In genomic region chr19:5756321-5756985, GRCm38 (mm10) we compare ENCODE assay signal across 8 mouse cellular contexts. TPM values are rescaled to one million over a fixed set of nuclear protein-coding genes. Genes with fewer than 3 reads are reported as not detected.
DNase-seq lines count a peak whose midpoint lies in the region; ATAC-seq and TF ChIP-seq lines count a peak whose summit lies in the region.
"Had no signal": no experiment of that assay in that cellular context is flagged by ENCODE, and none has a peak within 500 bp of the region (broad histone marks: within the 10 kb centered on the region; RNA-seq: fewer than 3 reads in every experiment).

No protein-coding gene starts in this region.

- no peak overlapping the region for H3K4me2 ChIP-seq in lung, postnatal 0 days (replicated peaks; ENCODE audit: low read depth, low read length)
- peak overlapping the region; percentile 31 for H3K4me2 ChIP-seq in neural tube, embryonic 11.5 days (ENCODE audit: low read depth)

- H3K27ac ChIP-seq in lung, postnatal 0 days (ENCODE audit: low read length) = no peak overlapping the region
- no peak overlapping the region for H3K27ac ChIP-seq in neural tube, embryonic 11.5 days (ENCODE audit: low read depth, low read length)

- H3K4me1 ChIP-seq in lung, postnatal 0 days (ENCODE audit: insufficient read depth, low read depth, low read length) = no peaks in the 10 kb centered on the region
- peaks cover 12% of the 10 kb centered on the region; the same call in 1 of the 2 replicates for H3K4me1 ChIP-seq in neural tube, embryonic 11.5 days (ENCODE audit: control insufficient read depth, insufficient read depth, low read length)

- 38% methylated on average over 26 of the region's 29 CpGs for WGBS in lung, postnatal 0 days
- 6% methylated on average over 27 of the region's 29 CpGs for WGBS in neural tube, embryonic 11.5 days

- H3K4me3 ChIP-seq in lung, postnatal 0 days (ENCODE audit: low read depth, low read length) = no peak overlapping the region
- peak overlapping the region; percentile 25 for H3K4me3 ChIP-seq in neural tube, embryonic 11.5 days (ENCODE audit: low read depth, low read length)
- H3K4me3 ChIP-seq: megakaryocyte, embryonic 14.5 days had no signal

- H3K36me3 ChIP-seq in lung, postnatal 0 days (ENCODE audit: insufficient read depth, low read length) = peaks cover 28% of the 10 kb centered on the region; the same call in 1 of the 2 replicates
- peaks cover 24% of the 10 kb centered on the region for H3K36me3 ChIP-seq in neural tube, embryonic 11.5 days (ENCODE audit: control insufficient read depth, insufficient read depth, low read length)

- TF ChIP-seq EP300 in lung, postnatal 0 days (IDR thresholded peaks at IDR 0.05) = no peak

- ATAC-seq in lung, postnatal 0 days = peak; percentile 24; the same call in 1 of the 2 replicates
- no peak for ATAC-seq in neural tube, embryonic 11.5 days (ENCODE audit: insufficient read depth, low FRiP score, low TSS enrichment)
- no peak for ATAC-seq in activated CD4-positive, CD25-positive, alpha-beta regulatory T cell, adult 4 months

- H3K9ac ChIP-seq in lung, postnatal 0 days (replicated peaks; ENCODE audit: low read depth) = no peak overlapping the region
- H3K9ac ChIP-seq in neural tube, embryonic 11.5 days (ENCODE audit: low read length) = peak overlapping the region; percentile 18

- H3K9me3 ChIP-seq in lung, postnatal 0 days (ENCODE audit: low read length) = no peaks in the 10 kb centered on the region
- no peaks in the 10 kb centered on the region for H3K9me3 ChIP-seq in neural tube, embryonic 11.5 days (ENCODE audit: control insufficient read depth, low read length)
- H3K9me3 ChIP-seq: megakaryocyte, embryonic 14.5 days had no signal

- no peaks in the 10 kb centered on the region for H3K27me3 ChIP-seq in lung, postnatal 0 days (replicated peaks; ENCODE audit: insufficient read depth, low read length)
- peaks cover 38% of the 10 kb centered on the region for H3K27me3 ChIP-seq in neural tube, embryonic 11.5 days (ENCODE audit: control insufficient read depth, insufficient read depth, low read length)

- DNase-seq in lung, postnatal 0 days (ENCODE audit: low spot score) = no peak
- DNase-seq in lung, adult 18-20 months = no peak
- peak; percentile 68 to 75 for DNase-seq in frontal cortex, postnatal 14 days (ENCODE audit: low spot score in 2 of 2)
- DNase-seq in left cerebral cortex, adult 9 months (ENCODE audit: low spot score in 2 of 2) = peak; percentile 67 to 89
- peak; percentile 44 for DNase-seq in neural tube, embryonic 11.5 days (ENCODE audit: low spot score)
- no peak for DNase-seq in MN1 (ENCODE audit: low spot score)

- no peak for TF ChIP-seq CTCF in lung, postnatal 0 days (IDR thresholded peaks at IDR 0.05)

RNA-seq across cellular contexts. Expression of gene Scyl1, which starts 14.8 kb away (rescaled TPM):
- 64.6 TPM in 2 replicates for polyA plus RNA-seq in lung, postnatal 0 days (2015; fragmentation: Nextera tagmentation; extraction: Ambion mirVana)
- polyA plus RNA-seq in neural tube, embryonic 11.5 days (2014; fragmentation: Nextera tagmentation; extraction: Ambion mirVana) = 63.9 and 67.4 TPM in 2 replicates
- polyA plus RNA-seq in activated CD4-positive, CD25-positive, alpha-beta regulatory T cell, adult 4 months (2017; shearing (Covaris generic)) = 10 to 100 TPM in 1 of 2 experiments, 1 to 10 TPM in 1; 8.4 to 16.8 TPM

RNA-seq across cellular contexts. Expression of gene Ltbp3, which starts 15.7 kb away (rescaled TPM):
- 51.9 and 59.6 TPM in 2 replicates for polyA plus RNA-seq in lung, postnatal 0 days (2015; fragmentation: Nextera tagmentation; extraction: Ambion mirVana)
- 5.2 and 9.7 TPM in 2 replicates for polyA plus RNA-seq in neural tube, embryonic 11.5 days (2014; fragmentation: Nextera tagmentation; extraction: Ambion mirVana)
- polyA plus RNA-seq in activated CD4-positive, CD25-positive, alpha-beta regulatory T cell, adult 4 months (2017; shearing (Covaris generic)) = not detected

RNA-seq across cellular contexts. Expression of gene Fam89b, which starts 27.0 kb away (rescaled TPM):
- polyA plus RNA-seq in lung, postnatal 0 days (2015; fragmentation: Nextera tagmentation; extraction: Ambion mirVana) = 120 and 126 TPM in 2 replicates
- polyA plus RNA-seq in neural tube, embryonic 11.5 days (2014; fragmentation: Nextera tagmentation; extraction: Ambion mirVana) = 167 and 184 TPM in 2 replicates
- 10 to 100 TPM; 20.1 to 44.7 TPM for polyA plus RNA-seq in activated CD4-positive, CD25-positive, alpha-beta regulatory T cell, adult 4 months (2017; shearing (Covaris generic))

RNA-seq across cellular contexts. Expression of gene Ehbp1l1, which starts 30.3 kb away (rescaled TPM):
- 19.3 and 21.6 TPM in 2 replicates for polyA plus RNA-seq in lung, postnatal 0 days (2015; fragmentation: Nextera tagmentation; extraction: Ambion mirVana)
- polyA plus RNA-seq in neural tube, embryonic 11.5 days (2014; fragmentation: Nextera tagmentation; extraction: Ambion mirVana) = 5.1 and 6.8 TPM in 2 replicates
- polyA plus RNA-seq in activated CD4-positive, CD25-positive, alpha-beta regulatory T cell, adult 4 months (2017; shearing (Covaris generic)) = 10 to 100 TPM; 16.5 to 26.4 TPM

RNA-seq across cellular contexts. Expression of gene Kcnk7, which starts 52.3 kb away (rescaled TPM):
- 0.87 and 1.3 TPM in 2 replicates for polyA plus RNA-seq in lung, postnatal 0 days (2015; fragmentation: Nextera tagmentation; extraction: Ambion mirVana)
- not detected in 2 replicates for polyA plus RNA-seq in neural tube, embryonic 11.5 days (2014; fragmentation: Nextera tagmentation; extraction: Ambion mirVana)
- 1 to 10 TPM; 1.5 to 2.8 TPM for polyA plus RNA-seq in activated CD4-positive, CD25-positive, alpha-beta regulatory T cell, adult 4 months (2017; shearing (Covaris generic))

Comparison
In these comparisons a context has a peak if more than half of its experiments do, and no peak if none do; other contexts are left out.
1. DNase-seq: peak in frontal cortex, postnatal 14 days (2 of 2), left cerebral cortex, adult 9 months (2 of 2) and neural tube, embryonic 11.5 days (single experiment); none in lung, postnatal 0 days (single experiment), lung, adult 18-20 months (0 of 2) and MN1 (single experiment).